Mouse (Mus musculus) left cerebral cortex, adult 2 months (tissue): ENCODE measurements around the gene Fem1a. TPM values are rescaled to one million over a fixed set of nuclear protein-coding genes. Genes with fewer than 3 reads are reported as not detected.

Experiments
- DNase-seq, 2 experiments: peaks; one replicate each; pipeline ENCODE4 v3.0.0; 2021 to 2022; ENCODE audit warnings: low spot score in 2 of 2, mixed read lengths in 1 of 2; ENCODE audit errors: extremely low spot score in 1 of 2
- H3K27ac ChIP-seq: fragments of 200-600 bp; 2 replicates; pipeline ENCODE4 v1.8.1; 2022
- H3K4me3 ChIP-seq: fragments of 200-600 bp; 2 replicates; pipeline ENCODE4 v1.8.1; 2022
- CTCF ChIP-seq: fragments of 200-600 bp; IDR thresholded peaks from 2 replicates; pipeline ENCODE4 v1.8.1; 2022; ENCODE audit warnings: antibody characterized with exemption, mild to moderate bottlenecking, moderate library complexity
- intact Hi-C: fragments of 180-260 bp; cut with DNase I; formaldehyde crosslinking; loops from one replicate; pipeline ENCODE4 v1.15.1; 2025
- total RNA-seq, 2 experiments: library from RNA; stranded (reverse); gene quantifications; 2 replicates each; pipeline ENCODE4 v1.2.3; 2021

Fem1a gene
- total RNA-seq, 2 experiments from 2014 or later = 31.8 to 34.6 TPM

GRCm38 (mm10) chr17:56224916-56225315 lies 31.7 kb upstream of the Fem1a start:
- no peak for DNase-seq
- no peak overlapping the region for H3K4me3 ChIP-seq
- intact Hi-C loops = no loop called here
- no peak for TF ChIP-seq CTCF
- H3K27ac ChIP-seq = no peak overlapping the region

GRCm38 (mm10) chr17:56226566-56226965 lies 30.0 kb upstream of the Fem1a start:
- DNase-seq = no peak
- intact Hi-C loops = no loop called here

GRCm38 (mm10) chr17:56229943-56230342 lies 26.7 kb upstream of the Fem1a start:
- Histone ChIP-seq H3K27ac (peak overlapping the region; percentile 63), H3K4me3 (no peak overlapping the region)
- no peak for TF ChIP-seq CTCF
- intact Hi-C loops = no loop called here
- peak; percentile 67 to 80 for DNase-seq

More at GRCm38 (mm10) chr17:56226566-56226965, 30.0 kb upstream of the Fem1a start:
- H3K4me3 ChIP-seq = no peak overlapping the region
- TF ChIP-seq CTCF = no peak
- H3K27ac ChIP-seq = no peak overlapping the region

- intact Hi-C loops = no loop called here
- Histone ChIP-seq H3K4me3 (no peak overlapping the region), H3K27ac (peak overlapping the region; percentile 81)
- TF ChIP-seq CTCF = no peak
- DNase-seq = no peak
These were observed 23.2 kb upstream of the Fem1a start for GRCm38 (mm10) chr17:56233389-56233788.

GRCm38 (mm10) chr17:56233818-56234469 lies 22.7 kb upstream of the Fem1a start:
- no peak for TF ChIP-seq CTCF
- intact Hi-C loops = no loop called here
- peak; percentile 78 to 80 for DNase-seq
- Histone ChIP-seq H3K4me3 (no peak overlapping the region; the same call in 1 of the 2 replicates), H3K27ac (peak overlapping the region; percentile 81)

GRCm38 (mm10) chr17:56241541-56242401 lies 14.8 kb upstream of the Fem1a start:
- intact Hi-C loops = no loop called here

GRCm38 (mm10) chr17:56245608-56246007 lies 11.0 kb upstream of the Fem1a start:
- DNase-seq = no peak
- TF ChIP-seq CTCF = no peak
- intact Hi-C loops = no loop called here
- no peak overlapping the region for H3K4me3 ChIP-seq
- H3K27ac ChIP-seq = no peak overlapping the region

More at GRCm38 (mm10) chr17:56241541-56242401, 14.8 kb upstream of the Fem1a start:
- H3K27ac ChIP-seq = peak overlapping the region; percentile 92
- no peak; the same call in 1 of the 2 replicates for TF ChIP-seq CTCF
- peak; percentile 77 to 78 for DNase-seq
- H3K4me3 ChIP-seq = peak overlapping the region; percentile 79

- peak; percentile 64 for DNase-seq
- Histone ChIP-seq H3K27ac (peak overlapping the region; percentile 87), H3K4me3 (peak overlapping the region; percentile 7; the same call in 1 of the 2 replicates)
- intact Hi-C loops = loop anchor here (1.0 to 5.0 kb wide), 2 partner anchors 33 to 69 kb away; partner anchors contain the start of genes Dpp9 and Mydgf
- peak; percentile 70 for TF ChIP-seq CTCF
These were observed 5.3 kb upstream of the Fem1a start for GRCm38 (mm10) chr17:56251136-56251829.

- TF ChIP-seq CTCF = no peak
- intact Hi-C loops = loop anchor here (1.0 to 5.0 kb wide), 2 partner anchors 72 to 122 kb away; partner anchors contain the start of gene Mydgf
- Histone ChIP-seq H3K27ac (peak overlapping the region; percentile 85; the same call in 1 of the 2 replicates), H3K4me3 (no peak overlapping the region)
- DNase-seq = no peak
These were observed 1.9 kb upstream of the Fem1a start for GRCm38 (mm10) chr17:56254695-56255094.

- TF ChIP-seq CTCF = no peak
- intact Hi-C loops = loop anchor here (1.0 kb wide), 1 partner anchor 123 kb away; no protein-coding TSS in a partner anchor
- H3K4me3 ChIP-seq = 0 out of 2 replicates have a peak overlapping the region, but pooled peaks have one; percentile 13
- peak; percentile 53 to 69 for DNase-seq
- H3K27ac ChIP-seq = peak overlapping the region; percentile 85
These were observed 1.2 kb upstream of the Fem1a start for GRCm38 (mm10) chr17:56255429-56255828.

- Histone ChIP-seq H3K27ac (peak overlapping the region; percentile 98), H3K4me3 (peak overlapping the region; percentile 90)
- TF ChIP-seq CTCF = peak; percentile 82
- intact Hi-C loops = loop anchor here (1.0 kb wide), 2 partner anchors 38 to 124 kb away; partner anchors contain the start of gene Dpp9
- DNase-seq = peak; percentile 98 to 99
These were observed 759 bp upstream of the Fem1a start for GRCm38 (mm10) chr17:56255863-56256238.
